Mouse (Mus musculus) heart, embryonic 14.5 days (tissue): ENCODE data around the gene Casc3. TPM values are rescaled to one million over a fixed set of nuclear protein-coding genes. Genes with fewer than 3 reads are reported as not detected.

ENCODE experiments used
- ATAC-seq: fragments of 200-750 bp; cut with Nextera tagmentation; 2 replicates; pipeline ENCODE4 v1.8.0; 2017; ENCODE audit warnings: low read depth, moderate TSS enrichment; ENCODE audit not compliant: insufficient number of reproducible peaks, insufficient read depth, low FRiP score
- H3K27ac ChIP-seq, 2 experiments: fragments of 200-500 bp in 1 of 2; fragments of 300-500 bp in 1 of 2; sonication (generic) in 1 of 2; replicated peaks in 1 of 2; 2 replicates each; pipeline ENCODE4 v1.5.1; 2012 to 2014; ENCODE audit warnings: low read depth in 2 of 2, low read length in 2 of 2, control low read depth in 1 of 2, mild to moderate bottlenecking in 1 of 2, mixed read lengths in 1 of 2; ENCODE audit not compliant: control insufficient read depth in 1 of 2, insufficient read depth in 1 of 2
- H3K27me3 ChIP-seq: fragments of 300-500 bp; sonication (generic); 2 replicates; pipeline ENCODE4 v1.6.1; 2014; ENCODE audit warnings: mild to moderate bottlenecking, low read length, control low read depth; ENCODE audit not compliant: control insufficient read depth, insufficient read depth
- H3K36me3 ChIP-seq: fragments of 300-500 bp; sonication (generic); 2 replicates; pipeline ENCODE4 v1.6.1; 2014; ENCODE audit warnings: mild to moderate bottlenecking, control low read depth, low read length, mixed read lengths; ENCODE audit not compliant: control insufficient read depth, insufficient read depth
- H3K4me1 ChIP-seq, 2 experiments: fragments of 200-500 bp in 1 of 2; fragments of 300-500 bp in 1 of 2; sonication (generic) in 1 of 2; 2 replicates each; pipeline ENCODE4 v1.6.1; 2012 to 2014; ENCODE audit warnings: low read length in 2 of 2, control low read depth in 1 of 2, mixed read lengths in 1 of 2; ENCODE audit not compliant: control insufficient read depth in 2 of 2, insufficient read depth in 2 of 2
- H3K4me2 ChIP-seq: fragments of 300-500 bp; sonication (generic); 2 replicates; pipeline ENCODE4 v1.6.1; 2014; ENCODE audit warnings: mild to moderate bottlenecking, low read length
- H3K4me3 ChIP-seq, 2 experiments: fragments of 200-500 bp in 1 of 2; fragments of 300-500 bp in 1 of 2; sonication (generic) in 1 of 2; 2 replicates each; pipeline ENCODE4 v1.5.1; 2012 to 2014; ENCODE audit warnings: low read length in 2 of 2, mild to moderate bottlenecking in 2 of 2, control low read depth in 1 of 2, low read depth in 1 of 2, moderate library complexity in 1 of 2; ENCODE audit not compliant: control insufficient read depth in 1 of 2, insufficient read depth in 1 of 2
- H3K9ac ChIP-seq: fragments of 300-500 bp; sonication (generic); 2 replicates; pipeline ENCODE4 v1.6.1; 2014; ENCODE audit warnings: mild to moderate bottlenecking, low read length
- H3K9me3 ChIP-seq: fragments of 300-500 bp; sonication (generic); 2 replicates; pipeline ENCODE4 v1.6.1; 2016; ENCODE audit warnings: low read length, control low read depth; ENCODE audit not compliant: control insufficient read depth
- WGBS: fragments of 180-500 bp; shearing (Covaris S2); extraction: QIAGEN DNeasy Blood & Tissue Kit; methylation state at CpG from one replicate; pipeline ENCODE4 v1.1.7; 2014; 5-methylcytosine and 5-hydroxymethylcytosine counted together
- polyA plus RNA-seq: library from polyadenylated mRNA; unstranded; fragments of >200 nt; fragmentation: Nextera tagmentation; extraction: Ambion mirVana; gene quantifications from 2 replicates; pipeline ENCODE4 v1.2.1, GENCODE M21; 2014

Casc3 gene
- polyA plus RNA-seq, 1 experiment from 2014 or later, result 22.9 TPM

DNA sequence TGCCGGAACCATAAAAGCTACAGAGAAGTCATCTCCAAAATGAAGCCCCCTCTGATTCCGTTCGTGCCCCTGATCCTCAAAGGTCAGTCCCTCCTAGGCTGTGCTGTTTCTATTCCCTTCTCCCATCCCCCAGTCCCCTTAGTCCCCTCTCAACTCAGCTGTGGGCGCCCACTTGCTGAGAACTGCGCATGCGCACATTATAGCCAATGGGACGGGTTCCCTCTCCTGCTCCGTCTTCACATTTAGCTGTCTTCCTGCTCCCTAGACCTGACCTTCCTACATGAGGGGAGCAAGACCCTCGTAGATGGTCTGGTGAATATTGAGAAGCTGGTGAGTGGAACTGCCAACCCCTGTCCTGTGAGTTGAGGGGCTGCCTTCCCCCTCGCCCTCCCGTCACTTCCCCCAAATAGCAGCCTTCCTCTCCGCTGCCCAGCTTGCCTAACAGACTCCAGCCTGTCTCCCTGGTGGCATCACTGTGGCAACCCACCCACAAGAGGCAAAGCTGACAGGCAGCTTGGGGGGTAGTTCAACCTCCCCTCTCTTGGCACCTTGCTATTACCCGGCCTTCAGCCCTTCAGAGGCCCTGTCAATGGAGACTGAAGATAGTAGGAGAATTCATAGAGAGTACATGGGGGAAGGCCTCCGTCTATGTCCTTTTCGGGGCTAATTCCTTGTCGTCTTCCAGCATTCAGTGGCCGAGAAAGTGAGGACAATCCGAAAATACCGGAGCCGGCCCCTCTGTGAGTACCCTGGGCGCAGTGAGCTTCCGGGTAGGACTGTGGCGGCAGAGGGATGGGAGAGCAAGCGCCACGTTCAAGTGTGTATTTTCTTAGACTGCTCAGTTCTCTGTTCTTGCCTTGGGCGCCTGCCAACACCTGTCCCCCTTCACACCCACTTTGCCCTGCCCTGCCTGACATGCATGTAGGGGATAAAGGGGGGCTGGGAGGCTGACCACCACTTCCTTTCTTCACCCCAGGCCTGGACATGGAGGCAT is 45.7 kb downstream of the Casc3 start:
- 67% methylated on average over 26 of the region's 26 CpGs for WGBS
- ATAC-seq, result no peak

DNA sequence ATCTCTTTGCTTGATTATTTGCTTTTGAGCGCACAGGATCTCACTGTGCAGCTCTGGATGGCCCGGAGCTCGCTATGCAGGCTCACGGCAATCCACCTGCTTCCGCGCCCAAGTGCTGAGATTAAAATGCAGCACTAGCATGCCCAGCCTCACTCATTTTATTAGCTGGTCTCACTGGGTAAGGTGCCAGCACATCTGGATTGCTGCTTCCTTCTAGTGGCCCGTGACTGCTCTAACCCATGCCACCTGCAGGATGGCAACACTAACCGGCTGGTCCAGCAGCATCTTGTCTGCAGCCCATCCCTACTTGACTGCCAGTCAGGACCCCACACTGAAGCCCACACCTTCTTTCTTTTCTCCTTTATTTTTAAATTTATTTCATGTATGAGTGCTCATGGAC is 49.4 kb downstream of the Casc3 start:
- Histone ChIP-seq H3K27ac (no peak overlapping the region), H3K27me3 (no peaks in the 10 kb centered on the region), H3K9ac (no peak overlapping the region), H3K4me2 (no peak overlapping the region), H3K36me3 (no peaks in the 10 kb centered on the region), H3K9me3 (no peaks in the 10 kb centered on the region), H3K4me1 (peaks cover 3 to 16% of the 10 kb centered on the region in 2 experiments), H3K4me3 (no peak overlapping the region)
- WGBS, result 90% methylated on average over 8 of the region's 8 CpGs
- no peak for ATAC-seq

More for the DNA sequence above, 45.7 kb downstream of the Casc3 start:
- Histone ChIP-seq H3K27ac (no peak overlapping the region), H3K9ac (peak overlapping the region; percentile 25; the same call in 1 of the 2 replicates), H3K9me3 (no peaks in the 10 kb centered on the region), H3K36me3 (no peaks in the 10 kb centered on the region), H3K27me3 (no peaks in the 10 kb centered on the region), H3K4me1 (peaks cover 4 to 15% of the 10 kb centered on the region in 2 experiments), H3K4me3 (no peak overlapping the region), H3K4me2 (0 out of 2 replicates have a peak overlapping the region, but pooled peaks have one; percentile 39)

DNA sequence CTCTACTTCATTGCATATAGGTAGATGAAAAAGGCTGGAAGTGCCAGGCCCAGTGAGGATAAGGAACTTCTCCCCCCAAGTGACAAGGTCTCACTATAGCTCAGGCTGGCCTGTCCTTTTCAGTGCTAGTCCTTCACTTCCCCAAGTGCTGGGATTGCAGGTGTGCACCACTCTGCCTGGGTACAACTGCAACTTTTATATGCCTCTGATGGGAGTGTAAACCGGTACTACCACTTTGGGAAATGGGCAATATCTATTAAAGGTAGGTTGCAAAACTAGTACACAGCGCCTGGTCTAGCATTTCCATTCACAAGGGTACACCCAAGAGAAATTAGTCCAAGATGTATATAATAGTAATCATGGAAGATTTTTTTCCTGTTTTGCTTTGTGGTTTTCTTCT is 50.0 kb downstream of the Casc3 start:
- Histone ChIP-seq H3K4me1 (peaks cover 0 to 10% of the 10 kb centered on the region in 2 experiments; a peak in 1 of 4 replicates), H3K27ac (no peak overlapping the region), H3K9ac (no peak overlapping the region), H3K36me3 (no peaks in the 10 kb centered on the region), H3K27me3 (no peaks in the 10 kb centered on the region), H3K9me3 (no peaks in the 10 kb centered on the region), H3K4me2 (no peak overlapping the region), H3K4me3 (no peak overlapping the region)
- WGBS, result 88% methylated on average over 2 of the region's 2 CpGs
- ATAC-seq, result no peak

DNA sequence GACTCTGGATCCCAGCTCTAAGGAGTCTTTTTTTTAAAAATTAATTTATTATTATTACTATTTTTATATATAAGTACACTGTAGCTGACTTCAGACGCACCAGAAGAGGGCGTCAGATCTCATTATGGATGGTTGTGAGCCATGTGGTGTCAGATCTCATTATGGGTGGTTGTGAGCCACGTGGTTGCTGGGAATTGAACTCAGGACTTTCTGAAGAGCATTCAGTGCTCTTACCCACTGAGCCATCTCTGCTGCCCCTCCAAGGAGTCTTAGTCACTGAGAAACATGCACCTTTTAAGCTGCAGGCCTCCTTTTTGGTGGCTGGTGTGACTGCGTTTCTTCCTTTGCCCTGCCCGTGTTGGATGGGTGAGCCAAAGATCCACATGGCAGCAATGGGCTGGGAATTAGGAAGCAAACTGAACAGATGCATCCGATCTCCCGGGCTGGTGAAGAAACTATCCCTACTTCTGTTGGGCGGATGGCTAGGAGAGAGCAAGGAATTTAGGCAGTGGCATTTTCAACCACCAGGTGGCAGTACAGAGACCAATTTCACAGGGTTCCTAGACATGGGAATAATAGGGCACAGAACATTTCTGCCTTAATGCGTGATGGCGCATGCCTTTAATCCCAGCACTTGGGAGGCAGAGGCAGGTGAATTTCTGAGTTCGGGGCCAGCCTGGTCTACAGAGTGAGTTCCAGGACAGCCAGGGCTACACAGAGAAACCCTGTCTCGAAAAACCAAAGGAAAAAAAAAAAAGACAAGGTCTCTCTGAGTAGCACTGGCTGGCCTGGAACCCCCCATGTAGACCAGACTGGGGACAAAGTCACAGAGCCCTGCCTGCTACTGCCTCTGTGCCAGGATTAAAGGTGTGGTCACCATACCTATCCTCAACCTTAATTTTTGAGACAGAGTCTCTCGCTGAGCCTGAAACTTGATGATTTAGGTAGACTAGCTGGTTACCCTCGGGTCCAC is 54.3 kb downstream of the Casc3 start:
- 0 out of 2 replicates have a peak, but pooled peaks have one; percentile 33 for ATAC-seq
- 0 out of 4 replicates have a peak, but pooled peaks cover 0 to 3% of the 10 kb centered on the region in 2 experiments for H3K4me1 ChIP-seq
- 37% methylated on average over 14 of the region's 14 CpGs for WGBS
- H3K9ac ChIP-seq, result no peak overlapping the region
- H3K27ac ChIP-seq, result no peak overlapping the region
- no peaks in the 10 kb centered on the region for H3K9me3 ChIP-seq
- no peak overlapping the region for H3K4me3 ChIP-seq
- no peaks in the 10 kb centered on the region for H3K27me3 ChIP-seq
- no peak overlapping the region for H3K4me2 ChIP-seq
- no peaks in the 10 kb centered on the region for H3K36me3 ChIP-seq

DNA sequence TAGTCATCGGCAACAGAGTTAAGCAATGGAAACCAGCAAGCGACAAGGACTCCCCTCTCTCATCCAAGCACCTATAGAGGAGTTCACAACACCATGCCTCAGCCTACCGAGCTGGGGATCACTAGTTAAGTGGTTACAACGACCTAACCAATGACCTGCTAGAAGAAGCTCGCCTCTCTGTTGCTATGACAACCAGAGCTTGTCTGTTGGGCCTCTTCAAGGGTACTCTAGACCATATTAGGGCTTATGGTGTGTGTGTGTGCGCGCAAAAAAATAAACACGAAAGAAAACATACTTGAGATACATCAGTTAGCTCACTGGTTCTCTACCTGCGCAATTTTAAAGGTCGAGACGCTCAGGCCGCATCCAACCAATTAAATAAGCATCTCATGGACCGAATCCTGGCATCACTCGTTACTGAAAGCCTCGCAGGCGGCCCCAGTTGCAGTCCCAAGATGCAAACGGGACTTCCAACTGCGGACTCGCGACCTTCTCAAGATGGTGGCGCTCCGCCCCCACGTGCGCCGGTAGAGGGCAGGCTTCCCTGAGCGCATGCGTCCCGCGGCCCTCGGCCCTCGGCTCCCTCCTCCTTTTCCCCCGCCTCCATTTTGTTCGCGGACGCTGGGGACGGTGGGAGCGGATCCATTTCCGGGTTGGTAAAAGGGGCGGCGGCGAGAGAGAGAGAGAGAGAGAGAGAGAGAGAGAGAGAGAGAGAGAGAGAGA is 58.5 kb downstream of the Casc3 start, which contains the start of gene Wipf2:
Wipf2 (plus strand) TSS at position 611 of the 723 bp plus-strand sequence.
- WGBS, result 7% methylated on average over 37 of the region's 41 CpGs
- H3K9me3 ChIP-seq, result no peaks in the 10 kb centered on the region
- H3K36me3 ChIP-seq, result peaks cover 23% of the 10 kb centered on the region
- peak within 1 kb of the TSS; percentile 86 to 91 for H3K27ac ChIP-seq
- no peaks in the 10 kb centered on the region for H3K27me3 ChIP-seq
- H3K4me3 ChIP-seq, result peak within 1 kb of the TSS; percentile 72 to 94
- H3K4me2 ChIP-seq, result peak within 1 kb of the TSS; percentile 84
- H3K4me1 ChIP-seq, result peaks cover 2 to 9% of the 10 kb centered on the region in 2 experiments; a peak in 3 of 4 replicates
- ATAC-seq, result peak; percentile 89
- H3K9ac ChIP-seq, result peak within 1 kb of the TSS; percentile 86

DNA sequence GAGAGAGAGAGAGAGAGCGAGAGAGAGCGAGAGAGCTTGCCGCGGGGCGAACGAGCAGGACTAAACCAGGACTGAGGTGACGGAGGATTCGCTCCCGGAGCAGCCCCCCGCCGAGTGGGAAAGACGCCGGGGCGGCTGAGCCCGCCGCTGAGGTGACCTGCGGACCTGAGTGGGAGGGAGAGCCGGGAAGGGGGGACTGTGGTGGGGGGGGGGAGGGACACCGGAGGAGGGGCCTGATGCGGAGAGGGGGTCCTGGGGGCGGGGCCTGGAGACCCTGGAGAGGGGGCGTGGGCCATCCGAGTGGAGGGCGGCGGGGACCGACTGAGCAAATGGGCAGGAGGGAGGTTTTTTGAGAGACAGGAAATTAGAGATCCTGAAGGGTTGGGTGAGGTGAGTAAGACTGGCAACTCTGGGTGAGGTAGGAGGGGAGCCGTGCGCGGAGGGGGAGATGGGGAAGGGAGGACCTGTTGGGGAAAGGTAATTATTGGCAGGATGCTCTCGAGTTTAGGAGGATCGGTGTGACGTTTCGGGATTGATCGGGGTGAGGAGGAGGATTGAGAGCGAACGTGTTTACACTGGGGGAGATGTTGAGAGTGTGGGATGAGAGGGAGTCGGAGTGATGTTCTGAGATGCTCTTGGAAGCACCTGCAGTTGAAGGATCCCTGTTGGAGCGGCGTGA is 59.2 kb downstream of the Casc3 start:
- under 1% methylated on average over 37 of the region's 39 CpGs for WGBS
- Histone ChIP-seq H3K27ac (peak overlapping the region; percentile 86 to 91), H3K4me3 (peak overlapping the region; percentile 72 to 94), H3K27me3 (no peaks in the 10 kb centered on the region), H3K4me1 (peaks cover 2 to 7% of the 10 kb centered on the region in 2 experiments; a peak in 3 of 4 replicates), H3K9ac (peak overlapping the region; percentile 86), H3K4me2 (peak overlapping the region; percentile 84), H3K9me3 (no peaks in the 10 kb centered on the region), H3K36me3 (peaks cover 30% of the 10 kb centered on the region)
- ATAC-seq, result peak; percentile 58
